Mouse (Mus musculus) Patski (cell line): ENCODE results near the gene Rhox4d. TPM values are rescaled to one million over a fixed set of nuclear protein-coding genes. Genes with fewer than 3 reads are reported as not detected.
"Not testable (repeated sequence)": the region's sequence is repeated elsewhere in the genome, so short reads cannot be mapped to it uniquely, and the experiment has no call there.

Source experiments
- ATAC-seq: fragments of 100-300 bp; one replicate; pipeline ENCODE4 v1.8.0; 2021
- CTCF ChIA-PET: fragments of 350-600 bp; sonication (Branson Sonifier 250); formaldehyde crosslinking; loops from one replicate; lab custom pipeline; 2022; ENCODE audit warnings: inconsistent platforms; lab: Charles Lee
- POLR2A ChIA-PET: fragments of 350-600 bp; sonication (Branson Sonifier 250); formaldehyde crosslinking; loops from one replicate; lab custom pipeline; 2022; ENCODE audit warnings: antibody characterized with exemption, inconsistent platforms; lab: Charles Lee
- DNase-seq: peaks from one replicate; pipeline ENCODE4 v3.0.0-alpha.2; 2011; ENCODE audit warnings: low read depth, low spot score
- H3K27me3 ChIP-seq: fragments of 371-371 bp; one replicate; pipeline ENCODE4 v1.5.1; 2021
- in situ Hi-C: fragments of 300-500 bp; cut with MboI; formaldehyde crosslinking; loops from 3 replicates; pipeline ENCODE4 v1.11.1; 2018; ENCODE audit warnings: low pct_unique_long_range_greater_than_20kb, mixed read lengths
- polyA plus RNA-seq: library from polyadenylated mRNA; unstranded; gene quantifications from one replicate; pipeline ENCODE4 v1.2.3, GENCODE M21; 2021

Rhox4d gene
- not detected for polyA plus RNA-seq

- POLR2A ChIA-PET, H3K27me3 ChIP-seq, in situ Hi-C loops, ATAC-seq, CTCF ChIA-PET, DNase-seq: not testable (repeated sequence)
These were observed at the start of gene Rhox4d for GRCm38 (mm10) chrX:37514059-37514458. Rhox4d (plus strand) TSS chrX:37514359.

DNA sequence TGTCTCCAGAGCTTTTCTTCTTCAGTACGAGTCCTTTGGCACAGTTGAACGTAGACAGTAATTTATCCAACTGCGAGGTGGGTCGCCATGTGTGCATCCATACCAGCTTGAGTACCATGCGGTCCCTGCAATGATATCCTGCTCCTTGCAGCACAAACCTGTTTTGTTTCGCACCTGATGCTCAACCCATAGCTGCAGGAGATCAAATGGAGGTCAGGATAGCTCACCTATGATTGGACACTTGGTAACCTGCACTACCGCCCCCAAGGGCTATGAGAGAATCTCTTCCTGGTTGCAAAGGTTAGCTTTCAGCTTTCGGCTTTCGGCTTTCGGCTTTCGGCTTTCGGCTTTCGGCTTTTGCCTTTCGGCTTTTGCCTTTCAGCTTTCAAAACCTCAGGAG lies 34.1 kb upstream of the Rhox4d start, which contains the start of gene Rhox4c:
TSS of gene Rhox4c (plus strand) at position 301 of the 400 bp plus-strand sequence.
- in situ Hi-C loops, H3K27me3 ChIP-seq, ATAC-seq, DNase-seq, POLR2A ChIA-PET, CTCF ChIA-PET: not testable (repeated sequence)

GRCm38 (mm10) chrX:37530152-37530551 lies 16.0 kb downstream of the Rhox4d start, which contains the start of gene Rhox2e:
Rhox2e (plus strand) TSS chrX:37530452.
- not testable (repeated sequence) for ATAC-seq

GRCm38 (mm10) chrX:37541719-37542118 lies 27.6 kb downstream of the Rhox4d start, which contains the start of gene Rhox3e:
Rhox3e (plus strand) TSS chrX:37542019.
- POLR2A ChIA-PET, CTCF ChIA-PET, H3K27me3 ChIP-seq, in situ Hi-C loops, ATAC-seq, DNase-seq: not testable (repeated sequence)

More at GRCm38 (mm10) chrX:37530152-37530551, 16.0 kb downstream of the Rhox4d start, which contains the start of gene Rhox2e:
- POLR2A ChIA-PET, in situ Hi-C loops, DNase-seq, H3K27me3 ChIP-seq, CTCF ChIA-PET: not testable (repeated sequence)

- H3K27me3 ChIP-seq, in situ Hi-C loops, POLR2A ChIA-PET, CTCF ChIA-PET, ATAC-seq, DNase-seq: not testable (repeated sequence)
These were observed 43.0 kb downstream of the Rhox4d start, which contains the start of gene Rhox4e for GRCm38 (mm10) chrX:37557112-37557511. Rhox4e (plus strand) TSS chrX:37557412.

Other genes starting within 250 kb of the Rhox4d start
- not detected for gene Rhox4a, start 249.0 kb upstream of the Rhox4d start, polyA plus RNA-seq
- not detected for gene Rhox3a2, start 134.3 kb upstream of the Rhox4d start, polyA plus RNA-seq
- not detected for gene Rhox4a2, start 123.5 kb upstream of the Rhox4d start, polyA plus RNA-seq
- gene Rhox2b, start 102.3 kb upstream of the Rhox4d start, polyA plus RNA-seq, result not detected
- gene Rhox4b, start 81.9 kb upstream of the Rhox4d start, polyA plus RNA-seq, result not detected
- not detected for gene Rhox2c, start 60.7 kb upstream of the Rhox4d start, polyA plus RNA-seq
- not detected for gene Rhox3c, start 55.8 kb upstream of the Rhox4d start, polyA plus RNA-seq
- not detected for gene Rhox4c, start 34.0 kb upstream of the Rhox4d start, polyA plus RNA-seq
- not detected for gene Rhox2d, start 20.9 kb upstream of the Rhox4d start, polyA plus RNA-seq
- gene Rhox2e, start 16.1 kb downstream of the Rhox4d start, polyA plus RNA-seq, result not detected
- not detected for gene Rhox3e, start 27.7 kb downstream of the Rhox4d start, polyA plus RNA-seq
- gene Rhox4e, start 43.1 kb downstream of the Rhox4d start, polyA plus RNA-seq, result not detected
- not detected for gene Rhox2f, start 57.0 kb downstream of the Rhox4d start, polyA plus RNA-seq
- not detected for gene Rhox3f, start 66.6 kb downstream of the Rhox4d start, polyA plus RNA-seq
- gene Rhox4f, start 93.3 kb downstream of the Rhox4d start, polyA plus RNA-seq, result not detected
- not detected for gene Rhox3g, start 114.3 kb downstream of the Rhox4d start, polyA plus RNA-seq
- not detected for gene Rhox2g, start 129.1 kb downstream of the Rhox4d start, polyA plus RNA-seq
- gene Rhox4g, start 137.0 kb downstream of the Rhox4d start, polyA plus RNA-seq, result not detected
- gene Rhox3h, start 154.4 kb downstream of the Rhox4d start, polyA plus RNA-seq, result not detected
- gene Rhox2h, start 158.9 kb downstream of the Rhox4d start, polyA plus RNA-seq, result not detected